9 mouse cellular contexts compared by ENCODE assay signal in the genomic region with DNA sequence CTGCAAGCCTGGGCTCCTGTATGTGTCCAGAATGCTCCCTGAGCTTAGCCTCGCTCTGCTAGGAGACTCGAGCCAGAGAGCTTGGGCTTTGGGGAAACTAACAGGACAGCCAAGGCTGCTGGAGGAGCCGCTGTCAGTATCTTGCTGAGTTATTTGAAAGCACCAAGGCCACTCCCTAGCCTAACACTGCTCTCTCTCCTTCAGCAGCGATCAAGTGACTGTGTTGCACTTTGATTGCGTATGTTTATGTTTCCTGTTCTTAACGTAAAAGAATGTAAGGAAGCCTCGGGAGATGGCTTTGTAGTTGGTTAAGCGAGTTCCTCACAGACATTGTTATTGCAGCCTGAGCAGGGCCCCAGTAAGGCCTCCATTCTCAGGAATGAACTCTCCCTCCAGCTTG. TPM values are rescaled to one million over a fixed set of nuclear protein-coding genes. Genes with fewer than 3 reads are reported as not detected.
DNase-seq lines count a peak whose midpoint lies in the region; ATAC-seq and TF ChIP-seq lines count a peak whose summit lies in the region.
"Had no signal": no experiment of that assay in that cellular context is flagged by ENCODE, and none has a peak within 500 bp of the region (broad histone marks: within the 10 kb centered on the region; RNA-seq: fewer than 3 reads in every experiment).

No protein-coding gene starts in this region.

- peaks cover 35% of the 10 kb centered on the region for H3K36me3 ChIP-seq in heart, embryonic 13.5 days
- H3K36me3 ChIP-seq in thymus, adult 2 months (ENCODE audit: control insufficient read depth, insufficient read depth, low read length), result peaks cover 3% of the 10 kb centered on the region; the same call in 1 of the 2 replicates
- peaks cover 14% of the 10 kb centered on the region for H3K36me3 ChIP-seq in liver, embryonic 11.5 days (ENCODE audit: control insufficient read depth, insufficient read depth, low read length)

- H3K9ac ChIP-seq in heart, embryonic 13.5 days, result peak overlapping the region; percentile 62; the same call in 1 of the 2 replicates
- H3K9ac ChIP-seq in liver, embryonic 11.5 days (ENCODE audit: low read depth, low read length), result no peak overlapping the region; the same call in 1 of the 2 replicates

- H3K9me3 ChIP-seq in heart, embryonic 13.5 days, result no peaks in the 10 kb centered on the region
- H3K9me3 ChIP-seq in liver, embryonic 11.5 days (ENCODE audit: control insufficient read depth, low read length), result no peaks in the 10 kb centered on the region

- no peak for ATAC-seq in heart, embryonic 13.5 days (ENCODE audit: extremely low read depth, insufficient number of reproducible peaks, low FRiP score, low TSS enrichment)
- ATAC-seq in liver, embryonic 11.5 days (replicated peaks; ENCODE audit: low FRiP score), result no peak
- ATAC-seq in frontal cortex, adult (ENCODE audit: low TSS enrichment), result no peak

- no peak overlapping the region for H3K4me2 ChIP-seq in heart, embryonic 13.5 days
- peak overlapping the region; percentile 42 for H3K4me2 ChIP-seq in liver, embryonic 11.5 days
- H3K4me2 ChIP-seq: midbrain, embryonic 11.5 days had no signal

- no peak overlapping the region for H3K4me3 ChIP-seq in heart, embryonic 13.5 days
- no peak overlapping the region for H3K4me3 ChIP-seq in thymus, adult 2 months (ENCODE audit: control insufficient read depth, insufficient read depth, low read length)
- no peak overlapping the region for H3K4me3 ChIP-seq in liver, embryonic 11.5 days (ENCODE audit: low read depth, low read length)

- peak overlapping the region; percentile 74 for H3K27ac ChIP-seq in heart, embryonic 13.5 days (replicated peaks)
- H3K27ac ChIP-seq in thymus, adult 2 months (ENCODE audit: control insufficient read depth, insufficient read depth, low read length), result peak overlapping the region; percentile 58
- H3K27ac ChIP-seq in liver, embryonic 11.5 days (ENCODE audit: low read depth, low read length), result peak overlapping the region; percentile 38; the same call in 1 of the 2 replicates

- WGBS in heart, embryonic 13.5 days, result 43% methylated on average over 8 of the region's 8 CpGs
- 27% methylated on average over 8 of the region's 8 CpGs for WGBS in thymus, adult 2 months
- WGBS in liver, embryonic 11.5 days, result 44% methylated on average over 8 of the region's 8 CpGs

- TF ChIP-seq POLR2A in thymus, adult 2 months (IDR thresholded peaks at IDR 0.05; ENCODE audit: control insufficient read depth, extremely low read depth, insufficient read depth, low read length, poor library complexity), result no peak

- DNase-seq in heart, postnatal 4 days, result no peak
- DNase-seq in thymus, adult 2 months, result peak; percentile 29
- DNase-seq in thymus, adult 18-20 months, result no peak
- no peak for DNase-seq in liver, embryonic 11.5 days (ENCODE audit: low spot score)
- peak; percentile 58 for DNase-seq in yolk sac, embryonic 10.5 days (ENCODE audit: low spot score)
- no peak for DNase-seq in urinary bladder, adult 2 months (ENCODE audit: low spot score)

- no peaks in the 10 kb centered on the region for H3K27me3 ChIP-seq in heart, embryonic 13.5 days (replicated peaks)
- no peaks in the 10 kb centered on the region for H3K27me3 ChIP-seq in thymus, adult 2 months (ENCODE audit: control insufficient read depth, insufficient read depth, low read length)
- no peaks in the 10 kb centered on the region for H3K27me3 ChIP-seq in liver, embryonic 11.5 days (replicated peaks; ENCODE audit: control insufficient read depth, insufficient read depth, low read length)

- H3K4me1 ChIP-seq in heart, embryonic 13.5 days, result peaks cover 30% of the 10 kb centered on the region
- peaks cover 16% of the 10 kb centered on the region for H3K4me1 ChIP-seq in thymus, adult 2 months (replicated peaks; ENCODE audit: control insufficient read depth, insufficient read depth, low read length)
- peaks cover 22% of the 10 kb centered on the region for H3K4me1 ChIP-seq in liver, embryonic 11.5 days (replicated peaks; ENCODE audit: control insufficient read depth, insufficient read depth, low read length)

- TF ChIP-seq CTCF in thymus, adult 2 months (IDR thresholded peaks at IDR 0.05; ENCODE audit: borderline replicate concordance, control insufficient read depth, extremely low read depth, insufficient read depth, low read length, poor library complexity), result no peak

RNA-seq across cellular contexts. Expression of a gene that starts 4.0 kb away (rescaled TPM):
- 90.9 and 96.3 TPM in 2 replicates for polyA plus RNA-seq in heart, embryonic 13.5 days (2015; fragmentation: Nextera tagmentation; extraction: Ambion mirVana)
- 10 to 100 TPM; 65.8 to 68.2 TPM for total RNA-seq in heart, postnatal 4 days (2021)
- 71.0 and 73.5 TPM in 2 replicates for polyA plus RNA-seq in thymus, adult 2 months (2012; rRNA removed)
- 168 and 171 TPM in 2 replicates for polyA plus RNA-seq in liver, embryonic 11.5 days (2014; fragmentation: Nextera tagmentation; extraction: Ambion mirVana)
- polyA plus RNA-seq in urinary bladder, adult 2 months (2012; rRNA removed), result 66.6 and 72.2 TPM in 2 replicates

RNA-seq across cellular contexts. Expression of a gene that starts 4.3 kb away (rescaled TPM):
- 20.0 and 22.5 TPM in 2 replicates for polyA plus RNA-seq in heart, embryonic 13.5 days (2015; fragmentation: Nextera tagmentation; extraction: Ambion mirVana)
- 10 to 100 TPM; 10.2 to 11.8 TPM for total RNA-seq in heart, postnatal 4 days (2021)
- 4.7 and 5.4 TPM in 2 replicates for polyA plus RNA-seq in thymus, adult 2 months (2012; rRNA removed)
- polyA plus RNA-seq in liver, embryonic 11.5 days (2014; fragmentation: Nextera tagmentation; extraction: Ambion mirVana), result 26.0 and 26.6 TPM in 2 replicates
- 8.3 TPM in 2 replicates for polyA plus RNA-seq in urinary bladder, adult 2 months (2012; rRNA removed)

RNA-seq across cellular contexts. Expression of a gene that starts 57.2 kb away (rescaled TPM):
- polyA plus RNA-seq in heart, embryonic 13.5 days (2015; fragmentation: Nextera tagmentation; extraction: Ambion mirVana), result 0.13 and 0.24 TPM in 2 replicates
- not detected for total RNA-seq in heart, postnatal 4 days (2021)
- polyA plus RNA-seq in thymus, adult 2 months (2012; rRNA removed), result 0.71 and 0.93 TPM in 2 replicates
- 0.14 TPM in 1 of 2 replicates, not detected in the other for polyA plus RNA-seq in liver, embryonic 11.5 days (2014; fragmentation: Nextera tagmentation; extraction: Ambion mirVana)
- 4.9 and 5.7 TPM in 2 replicates for polyA plus RNA-seq in urinary bladder, adult 2 months (2012; rRNA removed)

Comparison
In these comparisons a context has a peak if more than half of its experiments do, and no peak if none do; other contexts are left out.
1. DNase-seq: peak in thymus, adult 2 months (single experiment) and yolk sac, embryonic 10.5 days (single experiment); none in heart, postnatal 4 days (single experiment), thymus, adult 18-20 months (0 of 2), liver, embryonic 11.5 days (single experiment) and urinary bladder, adult 2 months (single experiment).
2. Peak in every context shown above with its lines, with median percentiles within 50 percentile points of each other: H3K27ac ChIP-seq.